Mouse (Mus musculus): Measurements from ENCODE around the gene Bad. TPM values are rescaled to one million over a fixed set of nuclear protein-coding genes. Genes with fewer than 3 reads are reported as not detected.

The Bad gene
- polyA plus RNA-seq, 1 experiment from 2014 or later: 87.1 TPM

GRCm38 (mm10) chr19:6928080-6928479 lies 13.6 kb upstream of the Bad start:
- peaks cover 57% of the 10 kb centered on the region for H3K27me3 ChIP-seq (ENCODE audit: control insufficient read depth, insufficient read depth, low read length)
- peaks cover 16% of the 10 kb centered on the region for H3K4me1 ChIP-seq (ENCODE audit: control insufficient read depth, insufficient read depth, low read length)

DNA sequence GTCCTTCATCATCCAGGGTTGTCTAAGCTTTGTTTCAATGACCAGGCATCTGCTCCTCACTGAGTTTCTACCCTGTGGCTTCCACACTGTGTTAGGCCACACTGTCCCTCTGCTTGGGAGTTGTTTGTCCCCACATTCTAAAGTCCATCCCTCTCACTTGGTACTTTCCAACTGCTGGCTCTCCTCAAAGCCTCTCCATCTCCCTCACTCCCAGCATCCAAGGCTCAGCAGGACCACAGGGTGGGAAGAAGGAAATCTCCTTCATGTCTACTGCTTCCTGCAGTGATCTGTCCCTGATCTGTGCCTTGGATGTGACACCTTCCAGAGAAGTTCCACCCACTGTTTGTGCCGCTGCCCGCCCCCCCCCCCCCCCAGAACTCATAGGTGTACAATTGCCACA lies 10.7 kb upstream of the Bad start:
- WGBS: 11% methylated on average over 2 of the region's 2 CpGs
- H3K9ac ChIP-seq (ENCODE audit: low read length): no peak overlapping the region
- H3K4me1 ChIP-seq (ENCODE audit: control insufficient read depth, insufficient read depth, low read length): peaks cover 17% of the 10 kb centered on the region
- no peak overlapping the region for H3K4me3 ChIP-seq (replicated peaks; ENCODE audit: low read length)
- H3K27me3 ChIP-seq (ENCODE audit: control insufficient read depth, insufficient read depth, low read length): peaks cover 59% of the 10 kb centered on the region
- no peaks in the 10 kb centered on the region; the same call in 1 of the 2 replicates for H3K9me3 ChIP-seq (replicated peaks; ENCODE audit: control insufficient read depth, low read length)
- no peak overlapping the region for H3K4me2 ChIP-seq (ENCODE audit: low read depth, low read length)
- no peaks in the 10 kb centered on the region for H3K36me3 ChIP-seq (ENCODE audit: control insufficient read depth, insufficient read depth, low read length)
- H3K27ac ChIP-seq (ENCODE audit: low read length): no peak overlapping the region
- ATAC-seq (ENCODE audit: insufficient read depth, low FRiP score): no peak

More at GRCm38 (mm10) chr19:6928080-6928479, 13.6 kb upstream of the Bad start:
- H3K27ac ChIP-seq (ENCODE audit: low read length): no peak overlapping the region
- no peaks in the 10 kb centered on the region for H3K36me3 ChIP-seq (ENCODE audit: control insufficient read depth, insufficient read depth, low read length)
- no peak for ATAC-seq (ENCODE audit: insufficient read depth, low FRiP score)
- 15% methylated on average over 9 of the region's 9 CpGs for WGBS
- peak overlapping the region; percentile 31 for H3K4me3 ChIP-seq (replicated peaks; ENCODE audit: low read length)
- peak overlapping the region; percentile 15 for H3K9ac ChIP-seq (ENCODE audit: low read length)
- peak overlapping the region; percentile 48; the same call in 1 of the 2 replicates for H3K4me2 ChIP-seq (ENCODE audit: low read depth, low read length)
- no peaks in the 10 kb centered on the region; the same call in 1 of the 2 replicates for H3K9me3 ChIP-seq (replicated peaks; ENCODE audit: control insufficient read depth, low read length)

DNA sequence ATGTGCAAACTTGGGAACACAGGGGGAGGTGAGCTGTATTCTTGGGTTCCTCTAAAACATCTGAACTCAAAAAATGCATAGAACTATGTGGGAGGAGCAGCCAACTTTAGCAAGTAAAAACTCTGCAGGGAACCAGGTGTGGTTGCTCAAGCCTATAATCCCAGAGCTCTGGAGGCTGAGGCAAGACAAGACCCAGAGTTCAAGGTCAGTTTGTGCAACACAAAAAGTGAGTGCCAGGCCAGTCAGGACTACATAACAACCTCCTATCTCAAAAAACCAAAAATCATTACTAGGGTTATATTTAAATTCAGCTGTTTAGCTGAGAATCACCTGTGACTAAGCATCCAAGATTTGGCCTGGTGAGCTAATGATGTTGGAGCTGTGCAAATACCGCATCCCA lies 9.6 kb upstream of the Bad start:
- Histone ChIP-seq H3K4me2 (ENCODE audit: low read depth, low read length) (no peak overlapping the region), H3K27me3 (ENCODE audit: control insufficient read depth, insufficient read depth, low read length) (peaks cover 52% of the 10 kb centered on the region), H3K4me3 (replicated peaks; ENCODE audit: low read length) (no peak overlapping the region), H3K36me3 (ENCODE audit: control insufficient read depth, insufficient read depth, low read length) (no peaks in the 10 kb centered on the region), H3K9me3 (replicated peaks; ENCODE audit: control insufficient read depth, low read length) (no peaks in the 10 kb centered on the region), H3K27ac (ENCODE audit: low read length) (no peak overlapping the region), H3K9ac (ENCODE audit: low read length) (no peak overlapping the region), H3K4me1 (ENCODE audit: control insufficient read depth, insufficient read depth, low read length) (peaks cover 12% of the 10 kb centered on the region)
- 38% methylated on average over 1 of the region's 1 CpGs for WGBS
- ATAC-seq (ENCODE audit: insufficient read depth, low FRiP score): no peak

GRCm38 (mm10) chr19:6933102-6933435 lies 8.6 kb upstream of the Bad start:
- Histone ChIP-seq H3K4me3 (replicated peaks; ENCODE audit: low read length) (no peak overlapping the region), H3K27me3 (ENCODE audit: control insufficient read depth, insufficient read depth, low read length) (peaks cover 42% of the 10 kb centered on the region), H3K9ac (ENCODE audit: low read length) (0 out of 2 replicates have a peak overlapping the region, but pooled peaks have one; percentile 71), H3K4me2 (ENCODE audit: low read depth, low read length) (no peak overlapping the region), H3K4me1 (ENCODE audit: control insufficient read depth, insufficient read depth, low read length) (peaks cover 11% of the 10 kb centered on the region), H3K36me3 (ENCODE audit: control insufficient read depth, insufficient read depth, low read length) (no peaks in the 10 kb centered on the region), H3K9me3 (replicated peaks; ENCODE audit: control insufficient read depth, low read length) (no peaks in the 10 kb centered on the region), H3K27ac (ENCODE audit: low read length) (no peak overlapping the region)
- 34% methylated on average over 4 of the region's 4 CpGs for WGBS
- no peak for ATAC-seq (ENCODE audit: insufficient read depth, low FRiP score)

- Histone ChIP-seq H3K27ac (ENCODE audit: low read length) (no peak overlapping the region), H3K36me3 (ENCODE audit: control insufficient read depth, insufficient read depth, low read length) (no peaks in the 10 kb centered on the region), H3K4me1 (ENCODE audit: control insufficient read depth, insufficient read depth, low read length) (peaks cover 11% of the 10 kb centered on the region), H3K27me3 (ENCODE audit: control insufficient read depth, insufficient read depth, low read length) (peaks cover 38% of the 10 kb centered on the region), H3K9ac (ENCODE audit: low read length) (peak overlapping the region; percentile 71), H3K4me2 (ENCODE audit: low read depth, low read length) (peak overlapping the region; percentile 90), H3K4me3 (replicated peaks; ENCODE audit: low read length) (peak overlapping the region; percentile 42), H3K9me3 (replicated peaks; ENCODE audit: control insufficient read depth, low read length) (no peaks in the 10 kb centered on the region)
- WGBS: 4% methylated on average over 58 of the region's 58 CpGs
- peak; percentile 51; the same call in 1 of the 2 replicates for ATAC-seq (ENCODE audit: insufficient read depth, low FRiP score)
Observed at GRCm38 (mm10) chr19:6933436-6934194, 8.0 kb upstream of the Bad start.

- peaks cover 38% of the 10 kb centered on the region for H3K27me3 ChIP-seq (ENCODE audit: control insufficient read depth, insufficient read depth, low read length)
- no peak within 1 kb of the TSS for H3K27ac ChIP-seq (ENCODE audit: low read length)
- H3K4me1 ChIP-seq (ENCODE audit: control insufficient read depth, insufficient read depth, low read length): peaks cover 11% of the 10 kb centered on the region
- 11% methylated on average over 23 of the region's 23 CpGs for WGBS
- H3K9me3 ChIP-seq (replicated peaks; ENCODE audit: control insufficient read depth, low read length): no peaks in the 10 kb centered on the region
- peak within 1 kb of the TSS; percentile 42 for H3K4me3 ChIP-seq (replicated peaks; ENCODE audit: low read length)
- no peaks in the 10 kb centered on the region for H3K36me3 ChIP-seq (ENCODE audit: control insufficient read depth, insufficient read depth, low read length)
- H3K4me2 ChIP-seq (ENCODE audit: low read depth, low read length): peak within 1 kb of the TSS; percentile 90
- no peak for ATAC-seq (ENCODE audit: insufficient read depth, low FRiP score)
- H3K9ac ChIP-seq (ENCODE audit: low read length): peak within 1 kb of the TSS; percentile 71
Observed at GRCm38 (mm10) chr19:6934195-6934977, 7.3 kb upstream of the Bad start, which contains the start of gene Kcnk4. TSS of gene Kcnk4 (minus strand) at chr19:6934515.

GRCm38 (mm10) chr19:6936299-6936698 lies 5.4 kb upstream of the Bad start:
- H3K36me3 ChIP-seq (ENCODE audit: control insufficient read depth, insufficient read depth, low read length): no peaks in the 10 kb centered on the region
- no peaks in the 10 kb centered on the region for H3K9me3 ChIP-seq (replicated peaks; ENCODE audit: control insufficient read depth, low read length)
- 24% methylated on average over 3 of the region's 3 CpGs for WGBS
- H3K27ac ChIP-seq (ENCODE audit: low read length): no peak overlapping the region
- no peak overlapping the region for H3K9ac ChIP-seq (ENCODE audit: low read length)
- H3K4me2 ChIP-seq (ENCODE audit: low read depth, low read length): no peak overlapping the region
- H3K4me3 ChIP-seq (replicated peaks; ENCODE audit: low read length): no peak overlapping the region
- no peak for ATAC-seq (ENCODE audit: insufficient read depth, low FRiP score)
- peaks cover 38% of the 10 kb centered on the region for H3K27me3 ChIP-seq (ENCODE audit: control insufficient read depth, insufficient read depth, low read length)
- H3K4me1 ChIP-seq (ENCODE audit: control insufficient read depth, insufficient read depth, low read length): peaks cover 21% of the 10 kb centered on the region

- Histone ChIP-seq H3K27me3 (ENCODE audit: control insufficient read depth, insufficient read depth, low read length) (peaks cover 28% of the 10 kb centered on the region), H3K4me2 (ENCODE audit: low read depth, low read length) (no peak overlapping the region), H3K9me3 (replicated peaks; ENCODE audit: control insufficient read depth, low read length) (no peaks in the 10 kb centered on the region), H3K36me3 (ENCODE audit: control insufficient read depth, insufficient read depth, low read length) (no peaks in the 10 kb centered on the region), H3K4me3 (replicated peaks; ENCODE audit: low read length) (no peak overlapping the region), H3K9ac (ENCODE audit: low read length) (no peak overlapping the region), H3K27ac (ENCODE audit: low read length) (no peak overlapping the region), H3K4me1 (ENCODE audit: control insufficient read depth, insufficient read depth, low read length) (peaks cover 23% of the 10 kb centered on the region)
- 81% methylated on average over 16 of the region's 16 CpGs for WGBS
- ATAC-seq (ENCODE audit: insufficient read depth, low FRiP score): no peak
Observed at GRCm38 (mm10) chr19:6937541-6938465, 3.9 kb upstream of the Bad start.

Data from stomach, embryonic 16.5 days (tissue).